Mouse (Mus musculus): ENCODE measurements around the gene Fbln2. TPM values are rescaled to one million over a fixed set of nuclear protein-coding genes. Genes with fewer than 3 reads are reported as not detected.
A peak's percentile ranks its signal among the peaks of the same experiment; 100 is the strongest.

Fbln2 gene
- total RNA-seq, 2 experiments from 2014 or later, result 11.4 to 13.1 TPM

- DNase-seq (ENCODE audit: low spot score in 2 of 2), result no peak
These were observed 13.8 kb downstream of the Fbln2 start for GRCm38 (mm10) chr6:91226058-91226457.

GRCm38 (mm10) chr6:91228980-91229379 lies 16.7 kb downstream of the Fbln2 start:
- DNase-seq (ENCODE audit: low spot score in 2 of 2), result no peak

- DNase-seq (ENCODE audit: low spot score in 2 of 2), result no peak
These were observed 18.7 kb downstream of the Fbln2 start for GRCm38 (mm10) chr6:91231000-91231399.

DNA sequence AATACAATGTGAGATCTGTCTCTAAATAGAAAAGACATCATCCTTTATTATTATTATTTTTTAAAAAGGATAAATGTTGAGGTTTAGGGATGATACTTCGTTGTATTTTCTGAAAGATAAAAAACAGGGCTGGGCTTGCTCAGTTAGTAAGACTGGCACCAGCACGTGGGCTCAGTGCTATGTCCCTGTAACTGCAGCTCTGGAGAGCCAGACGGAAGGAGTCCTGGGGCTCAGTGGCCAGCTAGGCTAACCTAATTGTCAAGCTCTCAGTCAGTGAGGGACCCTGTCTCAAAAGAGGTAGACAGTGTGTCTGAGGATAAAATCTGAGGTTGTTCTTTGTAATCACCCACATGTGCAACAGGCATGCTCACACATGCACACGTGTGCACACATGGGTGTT lies 19.3 kb downstream of the Fbln2 start:
- no peak for DNase-seq (ENCODE audit: low spot score in 2 of 2)

DNA sequence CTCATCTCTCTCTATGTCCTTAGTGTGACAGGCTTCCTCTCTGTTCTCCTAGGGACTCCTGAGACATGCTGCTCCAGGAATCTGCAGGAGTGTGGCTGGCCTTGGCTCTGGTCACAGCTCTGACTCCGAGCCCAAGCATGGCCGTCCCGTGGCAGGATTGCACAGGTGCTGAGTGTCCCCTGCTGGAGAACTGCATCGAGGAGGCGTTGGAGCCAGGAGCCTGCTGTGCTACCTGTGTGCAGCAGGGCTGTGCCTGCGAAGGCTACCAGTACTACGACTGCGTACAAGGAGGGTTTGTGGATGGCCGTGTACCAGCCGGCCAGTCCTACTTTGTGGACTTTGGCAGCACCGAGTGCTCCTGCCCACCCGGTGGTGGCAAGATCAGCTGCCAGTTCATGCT lies 20.8 kb downstream of the Fbln2 start:
- DNase-seq (ENCODE audit: low spot score in 2 of 2), result no peak

DNA sequence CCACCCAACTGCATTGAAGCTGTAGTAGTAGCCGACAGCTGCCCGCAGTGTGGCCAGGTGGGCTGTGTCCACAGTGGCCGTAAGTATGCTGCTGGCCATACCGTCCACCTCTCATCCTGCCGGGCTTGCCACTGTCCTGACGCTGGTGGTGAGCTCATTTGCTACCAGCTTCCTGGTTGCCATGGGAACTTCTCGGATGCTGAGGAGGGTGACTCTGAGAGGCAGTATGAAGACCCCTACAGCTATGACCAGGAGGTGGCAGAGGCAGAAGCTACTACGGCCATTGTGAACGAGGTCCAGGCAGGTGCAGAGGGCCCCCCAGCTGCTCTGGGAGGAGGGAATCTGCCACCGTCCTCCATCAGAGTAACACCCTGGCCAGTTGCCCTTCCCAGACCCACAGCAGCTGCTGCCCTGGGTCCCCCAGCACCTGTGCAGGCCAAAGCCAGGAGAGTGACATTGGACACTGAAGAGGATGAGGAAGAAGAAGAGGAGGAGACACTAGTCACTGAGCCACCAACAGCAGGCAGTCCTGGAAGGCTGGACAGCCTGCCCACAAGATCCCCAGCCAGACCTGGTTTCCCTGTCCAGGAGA lies 21.3 kb downstream of the Fbln2 start:
- DNase-seq (ENCODE audit: low spot score in 2 of 2), result no peak

- no peak for DNase-seq (ENCODE audit: low spot score in 2 of 2)
These were observed 23.8 kb downstream of the Fbln2 start for GRCm38 (mm10) chr6:91236006-91236405.

DNA sequence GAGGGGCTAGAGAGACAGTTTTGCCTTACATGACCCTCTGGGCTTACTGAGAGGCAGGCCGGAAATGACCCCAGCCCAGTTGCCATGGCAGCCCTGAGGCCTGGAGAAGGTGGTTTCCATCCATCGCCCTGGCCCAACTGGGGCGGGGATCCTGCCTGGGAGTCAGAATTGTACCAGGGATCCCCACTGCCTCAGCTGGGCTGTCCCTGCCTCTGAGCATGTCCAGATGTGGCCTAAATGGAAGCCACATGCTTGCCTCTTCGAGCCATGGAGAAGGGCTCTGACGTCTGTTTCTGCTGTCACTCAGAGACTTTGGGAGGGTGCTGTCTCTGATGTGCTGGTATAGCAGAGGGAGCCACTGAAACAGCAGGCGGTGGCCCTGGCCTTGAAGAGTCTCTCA lies 24.2 kb downstream of the Fbln2 start:
- DNase-seq (ENCODE audit: low spot score in 2 of 2), result no peak

GRCm38 (mm10) chr6:91237273-91237672 lies 25.0 kb downstream of the Fbln2 start:
- DNase-seq (ENCODE audit: low spot score in 2 of 2), result no peak

DNA sequence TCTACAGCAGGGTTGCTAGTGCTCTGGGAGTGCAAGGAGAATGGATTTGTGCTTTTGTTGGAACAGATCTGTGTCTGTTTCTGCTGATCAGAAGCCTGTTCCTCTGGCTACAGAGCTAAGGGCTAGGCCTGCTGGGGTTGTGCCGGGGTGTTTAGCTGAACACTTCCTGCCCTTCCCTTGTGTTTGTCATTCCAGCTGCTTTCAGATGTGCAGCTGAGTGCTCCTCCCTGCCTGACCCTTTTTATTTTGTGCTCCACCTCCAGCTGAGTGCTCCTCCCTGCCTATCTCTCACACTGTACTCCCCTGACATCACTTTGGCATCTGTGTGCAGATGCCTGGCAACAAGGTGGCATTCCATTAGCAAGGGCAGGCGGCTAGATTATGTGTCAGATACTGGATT lies 28.3 kb downstream of the Fbln2 start:
- no peak for DNase-seq (ENCODE audit: low spot score in 2 of 2)

GRCm38 (mm10) chr6:91240964-91241363 lies 28.7 kb downstream of the Fbln2 start:
- no peak for DNase-seq (ENCODE audit: low spot score in 2 of 2)

DNA sequence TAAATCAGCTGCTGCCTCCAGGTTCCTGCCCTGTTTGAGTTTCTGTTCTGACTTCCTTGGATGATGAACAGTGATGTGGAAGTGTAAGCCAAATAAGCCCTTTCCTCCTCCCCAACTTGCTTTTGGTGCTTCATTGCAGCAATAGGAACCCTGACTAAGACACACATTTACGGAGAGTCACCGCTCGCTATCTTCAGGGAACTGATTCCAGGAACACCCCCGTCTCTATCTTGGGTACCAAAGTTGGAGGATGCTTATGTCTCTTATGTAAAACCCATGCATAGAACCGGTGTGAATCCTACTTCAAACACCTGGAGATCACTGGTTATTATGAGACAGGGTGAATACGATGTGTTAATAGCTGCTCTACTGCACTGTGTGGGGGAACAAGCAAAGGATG lies 31.1 kb downstream of the Fbln2 start:
- no peak for DNase-seq (ENCODE audit: low spot score in 2 of 2)

- DNase-seq (ENCODE audit: low spot score in 2 of 2), result peak in 1 of 2 experiments; percentile 59
These were observed 32.1 kb downstream of the Fbln2 start for GRCm38 (mm10) chr6:91244331-91244730.

DNA sequence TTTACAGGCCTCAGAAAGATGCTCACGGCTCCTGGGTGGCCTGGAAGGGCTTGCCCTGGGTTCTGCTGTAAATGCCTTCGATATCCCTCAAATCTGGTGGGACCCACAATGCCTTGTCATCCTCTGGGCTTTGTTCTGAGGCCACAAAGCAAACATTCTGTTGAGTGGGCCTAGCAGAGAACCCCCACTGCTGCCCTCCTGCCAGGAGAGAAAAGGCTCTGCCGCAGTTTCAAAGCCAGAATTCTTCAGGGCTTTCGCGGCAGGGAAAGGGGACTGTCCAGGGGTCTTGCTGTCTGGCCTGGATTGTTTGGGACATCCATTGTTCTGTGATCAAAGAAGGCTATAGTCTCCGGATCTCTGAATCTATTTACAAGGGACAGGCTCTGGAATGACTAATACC lies 33.1 kb downstream of the Fbln2 start:
- no peak for DNase-seq (ENCODE audit: low spot score in 2 of 2)

- DNase-seq (ENCODE audit: low spot score in 2 of 2), result no peak
These were observed 35.1 kb downstream of the Fbln2 start for GRCm38 (mm10) chr6:91247343-91247742.

DNA sequence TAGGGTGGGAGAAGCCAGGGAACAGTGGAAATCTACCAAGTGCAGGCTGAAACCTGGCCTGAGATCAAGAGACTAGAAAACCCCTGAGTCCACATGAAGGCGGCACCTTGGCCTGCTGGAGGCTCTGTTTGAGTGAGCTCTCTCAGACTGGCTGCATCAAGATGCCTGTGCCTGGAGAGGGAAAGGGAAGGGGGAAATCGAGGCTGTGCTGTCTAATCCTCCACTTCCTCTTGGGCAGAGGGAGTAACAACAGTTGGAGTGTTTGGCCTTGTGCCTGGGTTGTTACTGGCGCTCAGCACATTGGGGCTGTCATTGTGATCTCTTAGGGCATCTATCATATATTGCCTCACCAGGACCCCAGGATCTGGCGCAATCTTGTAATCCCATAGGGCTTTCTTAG lies 36.4 kb downstream of the Fbln2 start:
- DNase-seq (ENCODE audit: low spot score in 2 of 2), result no peak

GRCm38 (mm10) chr6:91249797-91250196 lies 37.5 kb downstream of the Fbln2 start:
- no peak for DNase-seq (ENCODE audit: low spot score in 2 of 2)

DNA sequence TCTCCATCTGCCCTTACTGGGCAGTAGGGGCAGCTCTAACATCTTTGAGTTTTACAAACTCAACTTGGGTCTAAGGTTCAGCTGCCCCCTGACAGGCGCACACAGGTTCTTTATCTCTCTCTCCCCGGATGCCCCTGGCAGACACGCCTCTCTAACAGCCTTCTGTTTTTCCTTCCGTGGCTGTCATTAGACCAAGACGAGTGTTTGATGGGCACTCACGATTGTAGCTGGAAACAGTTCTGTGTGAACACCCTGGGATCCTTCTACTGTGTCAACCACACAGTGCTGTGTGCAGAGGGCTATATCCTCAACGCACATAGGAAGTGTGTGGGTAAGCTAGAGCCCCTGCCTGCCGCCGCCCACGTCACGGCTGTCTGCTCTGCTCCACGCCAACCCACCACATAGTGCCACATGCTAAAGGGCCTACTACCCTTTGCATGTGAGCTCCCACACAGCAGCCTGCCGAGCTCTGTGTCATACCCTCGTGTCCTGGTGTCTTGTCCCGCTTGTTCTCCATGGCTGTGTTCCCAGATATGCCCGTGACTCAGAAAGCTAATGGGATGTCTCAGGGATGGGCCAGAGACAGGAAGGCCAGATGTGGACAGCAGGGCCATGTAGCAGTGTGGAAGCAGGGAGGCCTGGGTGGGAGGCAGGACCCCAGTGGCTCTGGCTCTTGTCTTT lies 47.3 kb downstream of the Fbln2 start:
- DNase-seq (ENCODE audit: low spot score in 2 of 2), result peak; percentile 55 to 62

GRCm38 (mm10) chr6:91260347-91260986 lies 48.2 kb downstream of the Fbln2 start:
- no peak for DNase-seq (ENCODE audit: low spot score in 2 of 2)

DNA sequence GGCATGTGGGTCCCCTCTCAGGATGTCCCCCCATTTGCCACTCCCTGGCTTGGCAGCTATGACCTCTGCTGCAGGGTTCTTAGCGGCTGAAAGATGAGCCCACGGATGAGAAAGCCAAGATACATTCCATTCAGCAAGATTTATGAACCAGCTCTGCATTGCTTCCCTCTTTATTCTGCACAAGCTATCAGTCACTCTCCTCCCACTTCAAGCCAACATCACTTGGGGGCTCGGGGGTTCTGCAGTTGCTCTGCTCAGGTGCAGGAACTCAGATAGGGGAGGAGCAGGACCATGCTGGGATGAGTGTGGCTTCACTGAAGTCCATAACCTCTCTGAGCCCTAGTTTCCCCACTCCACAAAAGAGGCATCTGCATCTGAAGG lies 48.7 kb downstream of the Fbln2 start:
- no peak for DNase-seq (ENCODE audit: low spot score in 2 of 2)

GRCm38 (mm10) chr6:91265616-91266015 lies 53.4 kb downstream of the Fbln2 start:
- no peak for DNase-seq (ENCODE audit: low spot score in 2 of 2)

GRCm38 (mm10) chr6:91266647-91267046 lies 54.4 kb downstream of the Fbln2 start:
- DNase-seq (ENCODE audit: low spot score in 2 of 2), result no peak

DNA sequence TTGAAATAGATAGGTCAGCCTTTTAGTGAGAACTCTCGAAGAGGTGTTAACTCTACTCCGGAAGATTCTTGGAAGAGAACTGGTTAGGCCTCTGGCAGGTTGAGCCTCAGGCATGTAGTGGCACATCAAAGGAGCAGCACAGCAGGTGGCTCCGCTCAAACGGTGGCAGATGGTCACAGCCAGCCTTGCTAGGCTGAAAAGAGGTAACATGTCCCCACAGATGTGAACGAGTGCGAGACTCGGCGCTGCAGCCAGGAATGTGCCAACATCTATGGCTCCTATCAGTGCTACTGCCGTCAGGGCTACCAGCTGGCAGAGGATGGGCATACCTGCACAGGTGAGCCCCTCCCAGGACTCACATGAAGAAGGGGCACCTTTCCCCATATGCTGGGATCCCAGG lies 56.1 kb downstream of the Fbln2 start:
- no peak for DNase-seq (ENCODE audit: low spot score in 2 of 2)
